Mouse (Mus musculus) urinary bladder, postnatal 36 days (tissue): ENCODE measurements around the gene C130050O18Rik.

Source experiments
- DNase-seq, 2 experiments: peaks; one replicate each; pipeline ENCODE4 v3.0.0; 2022; ENCODE audit warnings: low spot score in 2 of 2, mixed read lengths in 1 of 2

The C130050O18Rik gene

DNA sequence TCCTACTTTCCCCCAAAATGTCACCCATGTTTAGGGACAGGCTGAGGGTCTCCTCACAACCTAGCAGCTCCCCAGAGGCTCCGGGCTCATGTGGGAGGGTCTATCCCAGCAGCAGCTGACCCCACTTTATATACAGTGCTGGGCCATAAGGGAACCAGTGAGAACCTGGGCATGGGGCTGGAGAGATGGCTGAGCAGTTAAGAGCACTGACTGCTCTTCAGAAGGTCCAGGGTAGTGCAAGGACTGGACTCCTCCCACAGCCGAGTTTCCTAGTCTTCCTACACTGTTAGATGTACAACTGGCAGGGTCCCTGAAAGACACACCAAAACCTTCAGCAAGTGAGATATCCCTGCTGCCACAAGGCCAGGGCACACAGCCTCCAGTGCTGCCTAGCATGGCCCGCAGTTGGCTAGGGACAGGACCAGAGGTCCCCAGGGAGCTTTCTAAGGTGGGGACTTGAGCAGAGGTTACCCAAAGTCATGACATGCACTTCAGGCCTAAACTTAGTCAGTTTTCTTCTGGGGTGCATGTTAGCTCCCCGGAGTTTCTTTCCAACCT, 7.6 kb upstream of the C130050O18Rik start:
- no peak for DNase-seq

DNA sequence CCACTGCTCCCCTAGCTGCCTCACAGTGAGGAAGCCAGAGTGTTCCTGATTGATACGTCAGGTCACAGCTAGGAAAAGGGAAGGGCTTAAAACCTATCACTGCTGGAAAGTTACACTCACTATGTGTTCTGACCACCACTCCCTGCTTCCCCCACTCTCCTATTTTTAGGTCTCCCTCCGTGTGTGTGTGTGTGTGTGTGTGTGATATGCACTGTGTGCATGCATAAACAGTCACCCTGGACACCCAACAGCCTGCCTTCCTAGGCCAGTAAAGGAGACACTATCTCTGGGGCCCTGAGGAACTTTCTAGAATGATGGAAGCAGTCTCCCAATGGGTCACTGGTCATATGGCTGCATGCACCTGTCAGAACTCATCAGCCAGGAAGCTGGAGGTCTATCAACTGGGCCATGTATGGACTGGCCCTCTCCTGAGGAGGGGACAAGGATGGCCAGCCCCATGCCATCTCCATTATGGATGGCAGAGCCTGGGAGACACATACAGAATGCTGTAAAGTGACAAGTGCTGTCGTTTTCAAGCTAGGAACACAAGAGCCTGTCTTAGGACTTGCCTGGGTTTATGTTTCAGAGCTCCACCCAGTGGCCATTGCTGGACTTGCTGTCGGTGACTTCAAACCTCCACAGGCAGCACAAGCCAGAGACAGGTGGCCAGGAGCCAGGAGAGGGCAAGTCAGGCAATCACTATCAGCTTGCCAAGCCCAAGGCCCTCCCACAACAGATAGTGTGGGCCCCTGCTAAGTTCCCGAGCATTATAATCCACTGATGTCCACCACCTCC, 6.9 kb upstream of the C130050O18Rik start:
- peak; percentile 86 to 93 for DNase-seq

DNA sequence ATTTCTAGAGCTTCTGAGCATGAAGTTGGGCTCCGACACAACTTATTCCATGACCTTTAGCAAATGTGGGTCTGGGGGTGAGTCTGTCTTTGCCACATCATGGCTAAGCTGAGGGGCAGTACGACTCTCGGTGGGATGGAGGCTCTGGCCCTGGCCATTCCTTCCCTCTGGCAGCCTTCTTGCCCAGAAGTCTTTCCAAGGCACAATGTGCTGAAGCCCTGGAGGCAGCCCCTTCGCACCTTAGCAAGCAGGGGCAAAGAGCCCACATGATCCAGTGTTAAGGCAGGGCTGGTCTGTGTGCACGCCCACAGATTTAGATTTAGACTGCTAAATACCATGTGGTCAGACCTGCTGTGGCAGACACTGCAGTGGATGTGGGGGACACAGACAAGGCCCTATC, 6.3 kb upstream of the C130050O18Rik start:
- no peak for DNase-seq

DNA sequence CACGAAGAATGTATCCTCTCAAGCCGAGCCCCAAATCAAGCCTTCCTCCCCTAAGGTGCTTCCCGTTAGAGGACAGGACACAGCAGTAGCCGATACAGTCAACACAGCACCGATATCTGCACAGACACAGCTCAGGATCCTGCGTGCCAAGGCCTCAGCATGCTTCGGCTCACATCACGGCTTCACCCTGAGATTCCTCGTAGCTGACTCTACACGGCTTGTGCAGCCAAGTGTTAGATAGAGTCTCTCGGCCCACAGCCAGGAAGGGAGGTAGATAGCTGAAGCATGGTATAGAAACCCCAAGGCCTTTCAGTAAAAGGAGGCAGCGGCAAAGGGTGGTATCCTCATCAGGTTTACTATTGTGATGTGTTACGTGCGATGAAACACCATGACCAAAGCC, 5.1 kb upstream of the C130050O18Rik start:
- no peak for DNase-seq

DNA sequence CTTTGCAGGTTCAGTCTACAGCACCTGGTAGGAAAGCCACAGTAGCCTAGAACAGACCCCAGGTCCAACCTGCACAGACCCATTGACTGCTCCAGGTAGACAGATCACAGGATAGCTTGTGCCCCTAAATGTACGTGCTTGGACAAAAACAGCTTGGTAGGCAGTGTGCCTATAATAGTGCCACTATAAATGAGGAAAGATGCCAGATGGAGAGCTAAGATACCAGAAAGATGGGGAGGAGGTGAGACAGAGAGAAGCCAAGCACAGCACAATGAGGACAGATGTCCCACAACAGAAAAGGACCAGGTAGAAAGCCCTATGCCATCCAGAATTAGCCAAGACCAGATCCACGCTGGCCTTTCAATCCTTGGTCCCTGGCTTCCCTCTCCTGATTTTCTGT, 3.0 kb upstream of the C130050O18Rik start:
- DNase-seq, result no peak

DNA sequence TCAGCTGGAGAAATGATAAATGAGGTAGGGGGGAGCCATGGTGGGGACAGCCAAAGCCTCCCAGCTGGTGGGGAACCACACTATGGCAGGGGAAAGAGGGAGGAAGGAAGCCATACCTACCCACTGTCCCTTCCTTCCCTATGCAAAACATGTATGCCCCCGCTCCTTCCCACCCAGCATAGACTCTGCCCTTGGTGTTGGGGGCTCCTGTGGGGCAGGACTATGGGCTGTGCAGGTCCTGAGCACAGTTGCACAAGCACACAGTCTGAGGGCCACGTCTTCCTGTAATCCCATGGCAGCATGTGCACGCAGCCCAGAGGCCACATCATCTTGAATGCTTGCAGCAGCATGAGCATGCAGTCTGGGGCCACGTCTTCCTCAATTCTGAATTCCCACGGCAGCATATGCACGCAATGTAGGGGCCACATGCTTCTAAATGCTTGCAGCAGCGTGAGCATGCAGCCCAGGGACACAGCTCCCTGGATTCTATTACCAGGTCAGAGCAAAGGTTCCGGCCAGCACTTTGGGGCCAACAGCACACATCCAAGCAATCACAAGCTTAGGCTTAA, 1.3 kb upstream of the C130050O18Rik start:
- DNase-seq, result no peak

DNA sequence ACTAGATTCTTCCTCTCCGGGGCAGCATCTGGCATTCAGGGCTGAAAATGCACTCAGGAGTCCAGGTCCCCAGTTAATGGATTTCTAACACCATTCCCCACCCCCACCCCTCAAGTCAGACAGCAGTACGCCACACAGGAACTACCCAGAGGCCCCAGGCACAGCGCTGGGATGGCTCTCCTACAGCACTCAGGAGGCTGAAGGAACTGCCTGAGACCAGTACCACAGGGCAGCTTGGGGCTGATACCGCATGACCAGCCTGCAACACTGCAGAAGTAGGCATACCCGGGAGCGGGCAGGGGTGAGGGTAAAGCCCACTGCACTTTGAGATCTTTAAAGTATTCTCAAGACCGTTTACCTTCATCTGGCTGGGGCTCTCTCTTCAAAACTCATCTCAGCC, 398 bp downstream of the C130050O18Rik start:
- DNase-seq, result no peak

DNA sequence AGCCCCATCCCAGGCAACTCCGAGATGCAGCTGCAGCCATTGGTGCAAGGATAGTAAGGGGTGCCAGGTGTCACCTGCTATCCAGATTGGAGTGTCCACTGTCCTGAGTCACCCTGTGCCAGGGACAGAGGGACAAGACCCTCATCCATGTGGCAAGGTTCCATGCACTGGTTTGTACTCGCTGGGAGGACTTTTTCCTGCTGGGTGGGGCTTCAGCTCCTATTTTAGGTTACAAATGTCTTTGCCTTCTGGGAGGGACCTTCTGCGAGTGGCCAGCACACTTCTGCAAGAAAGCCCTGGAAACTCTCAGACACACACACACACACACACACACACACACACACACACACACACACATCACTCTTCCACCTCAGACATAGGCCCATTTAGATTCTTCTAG, 873 bp downstream of the C130050O18Rik start:
- no peak for DNase-seq

DNA sequence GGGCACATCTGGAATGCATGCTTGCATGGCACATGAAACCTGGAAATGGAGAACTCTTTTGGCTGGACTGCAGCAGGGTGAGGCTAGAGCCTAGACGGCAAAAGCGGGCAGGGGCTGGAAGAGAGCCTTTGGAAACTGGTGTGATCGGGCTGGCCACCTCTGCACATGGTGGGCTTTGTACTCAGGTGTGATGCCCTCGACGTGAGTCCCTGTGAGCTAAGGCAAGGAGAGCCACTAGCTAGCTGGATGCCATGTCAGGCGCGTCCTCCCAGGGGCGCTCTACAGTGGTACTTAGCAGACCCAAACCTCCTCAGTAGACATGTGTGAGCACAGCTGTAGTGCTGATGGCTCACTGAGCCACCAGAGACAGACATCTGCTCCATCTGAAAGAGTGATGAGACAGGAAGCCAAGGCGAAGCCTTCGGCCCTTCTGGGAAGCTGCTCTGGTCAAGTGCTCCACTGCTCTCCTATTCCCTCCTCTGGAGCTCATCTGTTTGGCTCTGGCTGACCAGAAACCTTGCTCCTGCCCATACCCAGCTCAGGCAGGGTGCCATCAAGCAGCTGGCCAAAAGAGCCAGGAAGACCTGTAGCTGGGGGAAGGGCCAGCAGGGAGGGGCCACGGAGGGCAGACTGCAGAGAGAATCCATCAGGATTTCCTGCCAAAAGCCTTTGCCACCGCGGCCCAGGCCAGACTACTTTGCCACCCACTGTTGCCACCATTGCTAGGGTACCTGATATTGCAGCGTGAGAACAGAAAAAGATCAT, 2.2 kb downstream of the C130050O18Rik start:
- peak in 1 of 2 experiments; percentile 40 for DNase-seq

DNA sequence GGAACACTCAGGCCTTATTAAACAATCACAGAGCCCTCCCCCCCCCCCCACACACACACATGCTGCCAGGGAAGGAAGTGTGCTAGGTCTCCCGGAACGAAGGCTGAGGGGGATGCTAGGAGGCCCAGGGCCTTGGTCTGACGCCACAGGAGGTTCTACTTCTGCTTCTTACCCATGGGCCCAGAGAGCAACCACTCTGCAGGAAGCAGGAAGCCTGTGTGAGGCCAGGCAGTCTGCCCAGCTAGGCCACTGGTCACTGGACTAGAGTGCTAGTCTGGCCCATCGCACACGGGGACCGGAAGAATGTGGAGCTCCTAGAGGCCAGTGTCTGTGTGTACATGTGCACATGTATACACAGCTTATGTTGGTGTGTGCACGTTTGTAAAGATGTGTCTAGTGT, 3.4 kb downstream of the C130050O18Rik start:
- peak in 1 of 2 experiments; percentile 29 for DNase-seq

DNA sequence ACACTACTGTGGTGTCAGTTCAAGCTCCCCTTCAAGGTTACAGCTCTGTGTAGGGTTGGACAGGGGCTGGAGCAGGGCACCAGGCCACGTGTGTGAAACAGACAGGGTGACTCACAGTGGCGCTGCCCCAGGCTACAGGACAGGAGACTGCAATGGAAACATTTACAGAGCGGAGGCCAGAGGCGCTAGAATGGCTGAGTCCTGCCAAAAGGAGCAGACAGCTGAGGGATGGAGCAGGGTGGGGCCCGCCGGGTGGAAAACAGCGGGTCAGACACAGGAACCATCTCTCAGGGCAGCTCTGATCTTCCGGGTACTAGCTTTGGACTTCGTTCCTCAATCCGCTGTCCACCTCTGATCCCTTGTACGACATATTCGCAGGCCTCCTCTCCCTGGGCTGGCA, 4.3 kb downstream of the C130050O18Rik start:
- DNase-seq, result peak; percentile 68 to 78

DNA sequence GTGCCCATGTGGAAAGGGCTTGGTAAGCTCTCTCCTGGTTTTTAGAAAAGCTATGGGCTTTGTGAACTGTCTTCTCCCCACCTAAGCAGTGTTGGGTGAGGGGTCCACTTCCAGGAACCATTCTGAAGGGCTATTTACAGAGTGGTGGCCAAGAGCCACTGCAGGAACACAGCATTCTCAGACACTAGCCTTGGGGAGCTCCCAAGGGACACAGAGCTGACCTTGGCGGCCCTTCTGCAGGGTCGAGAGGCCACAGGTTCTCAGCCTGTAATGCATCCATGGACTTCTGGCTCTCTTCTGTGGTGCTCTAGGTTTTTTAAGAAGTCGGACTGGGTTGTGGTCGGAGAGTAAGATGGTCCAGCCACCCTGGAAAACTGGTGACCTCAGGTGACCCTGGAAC, 5.0 kb downstream of the C130050O18Rik start:
- no peak for DNase-seq

DNA sequence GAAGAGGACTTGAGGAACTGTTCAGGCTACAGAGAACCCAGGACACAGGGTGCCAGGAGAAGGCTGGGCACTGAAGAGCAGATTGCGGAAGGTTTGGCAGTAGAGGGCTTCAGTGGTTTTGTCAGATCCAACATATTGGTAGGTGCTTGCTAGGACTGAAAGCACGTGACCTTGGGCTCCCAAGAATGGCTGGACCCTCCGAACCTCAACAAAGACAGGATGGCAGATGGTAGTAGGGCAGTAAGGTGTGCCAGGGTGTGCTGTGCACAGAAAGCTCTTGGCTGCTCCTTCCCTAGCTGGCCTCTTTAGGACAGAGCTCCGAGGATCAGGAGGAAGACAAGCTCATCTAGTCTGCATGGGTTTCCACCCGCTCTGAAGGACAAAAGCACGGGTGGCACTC, 6.0 kb downstream of the C130050O18Rik start:
- no peak for DNase-seq

DNA sequence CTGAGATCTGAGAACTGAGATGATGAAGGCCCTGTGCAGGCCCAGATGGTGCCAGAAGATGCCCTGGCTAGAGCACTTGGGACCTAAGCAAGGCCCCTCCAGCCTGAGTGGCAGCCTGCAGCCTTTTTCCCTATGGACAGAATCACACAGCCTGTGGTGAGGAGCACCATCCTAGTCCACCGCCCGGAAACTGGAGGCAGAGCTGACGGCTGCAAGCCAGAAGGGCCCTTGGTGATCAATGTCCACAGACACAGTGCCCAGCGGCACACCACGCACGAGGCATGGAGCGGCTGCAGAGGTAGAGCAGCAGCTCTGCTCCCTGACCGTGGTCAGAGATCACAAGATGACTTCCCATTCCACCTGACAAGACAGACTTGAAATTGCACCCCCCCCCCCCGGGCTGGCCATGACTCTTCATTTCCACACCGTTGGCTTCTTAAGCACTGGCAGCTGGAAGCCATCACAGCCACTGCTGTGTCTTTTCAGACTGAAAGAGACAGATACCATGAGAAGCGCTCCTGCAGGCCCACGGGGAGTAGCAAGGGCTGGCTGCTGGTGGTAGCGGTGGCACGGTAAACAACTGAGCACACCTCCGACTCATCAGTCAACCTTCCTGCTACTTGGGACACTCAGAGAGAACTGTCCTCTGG, 6.7 kb downstream of the C130050O18Rik start:
- DNase-seq, result no peak

DNA sequence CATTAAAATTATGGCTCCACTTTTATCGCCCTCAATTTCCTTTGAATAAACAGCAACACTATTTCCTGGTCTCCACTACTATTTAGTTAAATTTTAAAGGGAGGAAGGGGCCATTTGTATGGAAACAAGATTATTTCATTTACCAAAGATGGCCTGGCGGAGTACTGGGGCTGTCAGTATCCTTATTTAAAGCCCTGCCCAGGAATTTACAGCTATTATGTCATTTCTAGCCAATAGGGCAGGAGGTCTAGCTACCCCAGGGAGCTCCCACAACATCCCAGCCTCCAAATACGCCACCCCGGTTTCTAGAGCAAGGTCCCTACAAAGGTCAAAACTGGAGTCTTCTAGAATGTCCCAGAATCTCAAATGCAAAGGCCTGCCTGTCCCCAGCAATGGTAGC, 8.5 kb downstream of the C130050O18Rik start:
- DNase-seq, result no peak

DNA sequence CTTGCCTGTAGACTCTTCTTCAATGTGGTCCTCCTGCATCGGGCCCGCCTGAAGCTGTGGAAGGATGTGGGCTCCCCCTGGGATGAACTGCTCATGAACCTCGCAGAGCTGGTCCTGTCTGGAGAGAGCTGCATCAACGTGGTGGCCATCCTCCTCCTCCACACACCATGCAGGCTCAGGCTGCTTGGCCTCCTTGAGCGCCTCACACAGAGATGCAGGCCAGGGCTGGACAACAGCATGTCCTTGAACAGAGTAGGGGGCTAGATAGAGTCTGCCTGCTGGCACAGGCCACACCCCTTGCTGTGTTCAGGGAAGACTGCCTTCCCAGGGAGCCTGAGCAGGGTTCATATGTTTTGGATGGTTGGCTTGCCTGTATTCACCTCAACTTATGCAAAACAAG, 9.9 kb downstream of the C130050O18Rik start:
- no peak for DNase-seq

DNA sequence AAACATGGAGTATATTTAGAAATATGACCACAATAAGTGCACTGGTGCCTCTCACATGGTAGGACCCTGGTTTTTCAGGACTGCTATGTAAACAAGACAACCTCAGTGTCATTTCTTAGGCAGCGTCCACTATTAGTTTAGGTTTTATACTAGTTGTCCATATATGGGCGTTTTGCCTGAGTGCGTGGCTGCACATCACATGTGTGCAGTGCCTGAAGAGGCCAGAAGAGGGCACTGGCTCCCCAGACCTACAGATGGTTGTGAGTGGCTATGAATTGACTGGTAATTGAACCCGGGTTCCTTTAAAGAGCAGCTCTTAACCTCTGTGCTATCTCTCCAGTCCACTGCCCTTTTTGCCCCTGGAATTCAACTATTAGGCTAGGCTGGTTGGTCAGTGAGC, 11.9 kb downstream of the C130050O18Rik start:
- DNase-seq, result no peak

DNA sequence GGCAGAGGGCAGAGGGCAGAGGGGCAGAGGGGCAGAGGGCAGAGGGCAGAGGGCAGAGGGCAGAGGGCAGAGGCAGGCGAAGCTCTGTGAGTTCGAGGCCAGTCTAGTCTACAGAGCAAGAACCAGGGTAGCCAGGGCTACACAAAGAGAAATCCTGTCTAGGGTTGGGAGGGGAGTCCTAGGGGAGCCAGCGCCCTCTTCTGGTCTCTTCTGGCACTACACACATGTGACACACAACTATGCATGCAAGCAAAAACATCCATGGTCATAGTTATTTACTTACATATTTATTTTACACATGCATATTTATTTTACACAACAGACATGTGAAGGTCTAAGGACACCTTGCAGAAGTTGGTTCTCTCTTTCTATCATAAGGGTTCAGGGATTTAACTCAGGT, 12.4 kb downstream of the C130050O18Rik start:
- DNase-seq, result no peak

DNA sequence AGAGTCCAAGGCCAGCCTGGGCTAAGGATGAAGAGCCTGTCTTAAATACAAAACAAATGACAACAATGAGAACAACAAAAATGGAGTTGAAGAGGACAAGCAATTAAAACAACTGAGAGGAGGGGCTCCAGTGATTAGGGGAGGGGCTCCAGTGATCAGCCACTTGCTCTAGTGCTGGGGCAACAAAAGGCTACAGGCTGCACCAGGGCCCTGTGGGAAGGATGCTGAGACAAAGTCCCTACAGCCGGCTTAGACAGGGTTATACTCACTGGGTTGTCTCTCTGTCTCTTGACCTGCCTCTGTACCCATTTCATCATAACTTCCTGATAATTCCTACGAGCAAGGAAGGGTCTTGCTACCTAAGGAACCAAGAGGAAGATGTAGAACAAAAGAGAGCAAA, 13.0 kb downstream of the C130050O18Rik start:
- DNase-seq, result no peak

DNA sequence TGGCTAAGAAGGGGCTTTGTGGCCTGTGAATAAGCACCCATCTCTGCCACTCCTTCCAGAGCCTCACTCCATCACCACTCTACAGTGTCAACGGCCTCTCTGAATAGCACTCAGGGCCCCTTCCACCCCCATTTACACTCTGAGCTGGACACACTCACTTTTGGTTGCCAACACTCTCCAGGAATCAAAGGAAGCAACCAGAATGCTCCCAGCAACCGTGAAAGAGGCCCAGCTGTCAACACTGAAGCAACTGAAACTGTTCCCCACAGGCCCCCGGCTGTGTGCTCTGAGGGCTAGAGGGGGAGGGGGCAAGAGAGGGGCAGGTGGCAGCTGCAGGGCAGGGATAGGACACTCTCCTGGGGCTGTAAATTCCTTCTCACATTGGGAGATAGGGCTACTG, 13.6 kb downstream of the C130050O18Rik start:
- no peak for DNase-seq

DNA sequence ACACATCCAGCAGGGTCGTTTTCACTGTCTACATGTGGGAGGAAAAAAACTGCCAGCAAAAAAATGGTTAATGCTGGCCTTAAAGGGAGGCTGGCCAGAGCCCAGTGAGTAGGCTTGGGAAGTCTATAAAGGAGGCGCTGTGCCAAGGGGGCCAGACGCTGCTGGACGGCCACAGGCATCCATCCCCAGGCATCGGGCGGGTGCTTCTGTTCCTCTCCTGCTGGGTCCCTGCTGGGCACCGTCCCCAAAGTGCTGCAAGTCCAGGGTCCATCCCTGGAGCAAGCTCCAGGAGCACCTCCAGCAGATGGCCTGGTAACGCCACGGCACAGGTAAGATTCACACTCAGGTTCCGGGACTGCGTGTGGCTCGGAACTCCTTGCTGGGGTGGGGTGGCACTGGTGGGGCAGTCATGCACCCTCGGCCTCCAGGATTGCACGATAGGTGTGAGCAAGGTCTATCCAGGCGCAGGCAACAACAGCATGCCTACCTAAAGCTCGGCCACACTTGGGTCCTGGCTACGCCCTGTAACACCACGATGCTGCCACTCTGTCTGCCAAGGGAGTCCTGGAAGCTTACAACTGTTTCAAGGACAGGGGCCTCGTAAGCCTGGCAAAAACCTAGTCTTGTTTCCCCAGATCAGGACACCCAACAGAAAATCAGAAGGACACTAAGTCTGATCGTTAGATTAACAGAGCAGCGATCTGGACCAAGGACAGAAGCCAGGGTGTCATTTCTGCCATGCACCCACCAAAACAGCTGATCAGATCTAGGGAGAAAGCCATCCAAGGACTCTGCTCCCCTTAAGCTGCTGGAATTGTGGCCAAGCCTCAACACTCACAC, 18.2 kb downstream of the C130050O18Rik start, which contains the start of gene Gper1:
Gene Gper1, plus strand, starts transcription at position 126 of the 840 bp plus-strand sequence.
- no peak for DNase-seq
